Mouse (Mus musculus) layer of hippocampus, adult 8-10 months (tissue): ENCODE measurements around the gene Olfr765. TPM values are rescaled to one million over a fixed set of nuclear protein-coding genes. Genes with fewer than 3 reads are reported as not detected.
"Not testable (repeated sequence)": the region's sequence is repeated elsewhere in the genome, so short reads cannot be mapped to it uniquely, and the experiment has no call there.

Source experiments
- DNase-seq, 2 experiments: peaks; one replicate each; pipeline ENCODE4 v3.0.0; 2022; ENCODE audit warnings: low spot score in 2 of 2
- total RNA-seq, 4 experiments: library from RNA; stranded (reverse); gene quantifications; 2 replicates each; pipeline ENCODE4 v1.2.4; 2022

Gene Olfr765
- total RNA-seq, result not detected

DNA sequence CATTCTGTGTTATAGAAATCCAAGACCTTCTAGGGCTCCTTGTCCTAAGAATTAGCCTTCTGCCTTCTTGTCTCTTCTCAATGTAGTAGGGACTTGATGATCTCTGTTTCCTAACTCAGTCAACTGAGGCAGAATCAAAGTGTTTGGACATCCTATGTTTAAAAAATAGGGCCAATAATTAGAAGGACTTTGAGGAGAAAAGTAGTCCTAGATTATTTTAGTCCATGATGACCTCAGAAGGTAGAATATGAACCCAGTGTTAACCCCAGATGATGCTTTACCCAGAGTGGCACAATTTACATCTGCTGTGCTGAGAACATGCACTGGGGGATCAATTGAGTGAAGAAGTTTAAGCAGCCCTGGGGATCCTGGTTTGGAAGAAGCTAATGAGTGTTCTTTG, at the start of gene Olfr765:
Gene Olfr765 (minus strand): TSS at position 101 of the 400 bp plus-strand sequence.
- not testable (repeated sequence) for DNase-seq

- no peak for DNase-seq
Measured at GRCm38 (mm10) chr10:129099275-129099674, 49.5 kb upstream of the Olfr765 start, which contains the start of gene Olfr768. TSS of gene Olfr768 (minus strand) at chr10:129099375.

- not testable (repeated sequence) for DNase-seq
Measured at GRCm38 (mm10) chr10:129082810-129083209, 33.0 kb upstream of the Olfr765 start, which contains the start of gene Olfr767. TSS of gene Olfr767 (minus strand) at chr10:129082910.

DNA sequence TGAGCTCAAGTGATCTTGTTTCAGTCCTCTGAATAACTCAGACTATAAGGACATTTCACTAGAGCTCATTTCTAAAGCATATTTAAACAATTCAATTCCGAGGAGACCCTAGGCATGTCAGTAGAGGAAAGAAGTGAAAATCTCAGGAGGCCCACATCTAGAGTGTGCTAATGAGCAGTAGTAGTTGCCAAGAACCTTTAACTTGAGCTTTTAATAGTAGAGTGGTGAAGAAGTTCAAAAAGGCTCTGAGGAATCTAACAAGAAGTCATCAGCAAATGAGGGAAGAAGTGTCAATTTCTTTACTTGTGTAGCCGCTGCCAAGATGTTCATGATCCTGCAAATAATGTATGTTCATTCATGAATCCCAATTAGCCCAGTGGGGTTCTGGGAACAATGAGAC, 19.1 kb upstream of the Olfr765 start, which contains the start of gene Olfr766-ps1:
Gene Olfr766-ps1 (minus strand): TSS at position 101 of the 400 bp plus-strand sequence.
- no peak for DNase-seq

DNA sequence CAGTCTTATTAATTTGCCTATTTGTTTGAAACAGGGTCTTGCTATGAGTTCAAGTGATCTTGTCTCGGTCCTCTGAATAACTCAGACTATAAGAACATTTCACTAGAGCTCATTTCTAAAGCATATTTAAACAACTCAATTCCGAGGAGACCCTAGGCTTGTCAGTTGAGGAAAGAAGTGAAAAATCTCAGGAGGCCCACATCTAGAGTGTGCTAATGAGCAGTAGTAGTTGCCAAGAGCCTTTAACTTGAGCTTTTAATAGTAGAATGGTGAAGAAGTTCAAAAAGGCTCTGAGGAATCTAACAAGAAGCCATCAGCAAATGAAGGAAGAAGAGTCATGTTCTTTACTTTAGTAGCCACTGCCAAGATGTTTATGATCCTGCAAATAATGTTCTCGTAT, 10.0 kb downstream of the Olfr765 start, which contains the start of gene Olfr764-ps1:
Gene Olfr764-ps1 (minus strand): TSS at position 101 of the 400 bp plus-strand sequence.
- no peak for DNase-seq

DNA sequence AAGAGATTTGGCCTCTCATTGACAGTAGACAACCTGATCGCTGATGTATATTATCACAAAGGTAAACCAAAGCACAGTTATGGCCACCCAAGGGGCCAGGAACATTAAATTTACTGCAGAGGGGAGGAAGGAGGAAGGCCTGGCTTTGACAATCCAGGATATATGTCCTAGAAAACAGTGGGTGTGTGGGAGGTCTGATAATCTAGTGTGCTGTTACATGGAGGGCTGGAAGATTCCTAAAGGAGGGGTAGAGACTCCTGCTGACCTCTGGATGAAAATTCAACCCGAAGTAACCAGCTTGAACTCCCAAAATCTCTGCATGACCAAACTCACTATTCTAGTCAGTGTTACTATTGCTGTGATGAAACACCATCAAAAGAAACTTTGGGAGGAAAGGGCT, 21.5 kb downstream of the Olfr765 start:
- no peak for DNase-seq

DNA sequence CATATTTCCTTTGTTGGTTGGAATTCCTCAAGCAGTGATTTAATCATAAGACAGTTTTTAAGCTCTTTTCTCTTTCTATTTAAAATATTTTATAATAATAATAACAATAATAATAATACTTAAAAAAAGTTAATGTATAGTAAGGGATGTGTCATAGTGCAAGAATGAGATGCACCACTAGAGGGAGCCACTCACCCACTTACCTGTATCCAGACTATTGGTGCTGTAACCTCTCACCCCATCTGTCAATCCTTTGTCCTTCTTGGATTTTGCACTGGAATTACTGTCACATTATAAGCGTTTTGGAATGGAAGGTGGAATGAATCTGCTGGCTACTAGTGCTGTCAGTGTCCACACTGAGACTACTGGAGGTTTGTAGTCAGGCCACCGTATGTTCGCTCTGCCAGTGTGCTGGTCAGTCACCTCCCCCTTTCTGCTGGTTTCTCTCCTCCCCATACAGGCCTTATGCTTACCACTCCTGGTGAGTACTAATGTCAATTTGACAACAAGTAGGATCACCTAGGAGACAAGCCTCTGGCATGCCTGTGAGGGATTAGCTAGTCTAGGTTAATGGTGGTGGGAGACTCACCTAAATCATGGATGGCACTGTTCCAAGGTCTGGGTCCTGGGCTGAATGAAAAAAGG, 23.7 kb downstream of the Olfr765 start:
- peak in 1 of 2 experiments; percentile 34 for DNase-seq

DNA sequence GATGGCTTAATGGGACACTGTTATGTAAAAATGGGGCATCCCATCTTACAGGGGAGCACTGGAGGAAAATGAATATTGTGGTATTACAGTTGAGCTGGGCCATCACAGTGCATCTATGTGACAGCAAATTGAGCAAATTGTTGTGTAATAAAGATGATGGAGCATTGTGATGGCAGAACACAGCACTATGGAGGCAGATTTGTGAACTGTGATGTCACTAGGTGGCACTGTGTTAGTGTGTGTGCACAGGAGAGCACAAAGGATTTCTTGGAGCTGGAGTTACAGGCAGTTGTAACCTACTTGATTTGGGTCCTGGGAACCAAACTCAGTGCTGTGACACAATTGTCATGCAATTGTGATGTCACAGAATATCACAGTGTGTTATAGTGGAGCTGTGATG, 26.5 kb downstream of the Olfr765 start:
- no peak for DNase-seq

- no peak for DNase-seq
Measured at GRCm38 (mm10) chr10:129014477-129014876, 35.3 kb downstream of the Olfr765 start.

GRCm38 (mm10) chr10:129011511-129011910, 38.3 kb downstream of the Olfr765 start:
- DNase-seq, result not testable (repeated sequence)

GRCm38 (mm10) chr10:129010288-129010841, 39.4 kb downstream of the Olfr765 start, which contains the start of gene Olfr763:
TSS of gene Olfr763 (plus strand) at chr10:129010791.
- DNase-seq, result no peak

DNA sequence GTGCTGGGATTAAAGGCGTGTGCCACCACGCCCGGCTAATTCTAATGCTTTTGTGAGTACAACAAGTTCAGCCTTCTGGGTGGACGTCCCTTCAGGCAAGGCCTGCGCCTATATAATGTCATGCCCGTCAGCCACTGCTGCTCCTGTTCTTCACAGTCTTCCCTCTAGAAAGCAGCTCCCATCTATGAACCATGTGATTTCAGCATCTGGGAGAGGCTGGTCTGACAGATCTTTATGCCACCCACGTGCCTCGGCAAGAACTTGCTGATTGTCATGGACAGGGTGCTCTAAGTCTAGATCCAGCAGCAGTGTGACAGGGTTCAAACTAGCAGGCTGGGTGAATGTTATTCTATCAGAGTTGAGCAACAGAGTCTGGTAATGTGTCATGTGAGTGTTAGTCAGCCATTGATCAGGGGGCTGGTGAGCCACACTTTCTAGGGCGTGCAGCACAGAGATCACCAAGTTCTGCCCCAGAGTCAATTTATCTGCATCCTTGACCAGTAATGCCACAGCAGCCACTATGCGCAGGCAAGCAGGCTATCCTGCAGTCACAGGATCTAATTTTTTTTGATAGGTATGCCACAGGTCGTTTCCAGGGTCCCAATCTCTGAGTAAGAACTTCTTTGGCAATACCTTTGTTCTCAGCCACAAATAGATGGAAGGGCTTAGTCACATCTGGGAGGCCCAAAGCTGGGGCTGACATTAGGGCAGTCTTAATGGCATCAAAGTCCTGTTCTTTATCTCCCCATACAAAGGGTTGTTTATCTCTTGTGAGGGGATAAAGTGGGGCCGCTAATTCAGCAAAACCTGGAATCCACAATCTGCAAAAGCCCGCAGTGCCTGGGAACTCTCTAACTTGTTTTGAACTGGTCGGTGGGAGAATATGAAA, 45.5 kb downstream of the Olfr765 start:
- no peak for DNase-seq

DNA sequence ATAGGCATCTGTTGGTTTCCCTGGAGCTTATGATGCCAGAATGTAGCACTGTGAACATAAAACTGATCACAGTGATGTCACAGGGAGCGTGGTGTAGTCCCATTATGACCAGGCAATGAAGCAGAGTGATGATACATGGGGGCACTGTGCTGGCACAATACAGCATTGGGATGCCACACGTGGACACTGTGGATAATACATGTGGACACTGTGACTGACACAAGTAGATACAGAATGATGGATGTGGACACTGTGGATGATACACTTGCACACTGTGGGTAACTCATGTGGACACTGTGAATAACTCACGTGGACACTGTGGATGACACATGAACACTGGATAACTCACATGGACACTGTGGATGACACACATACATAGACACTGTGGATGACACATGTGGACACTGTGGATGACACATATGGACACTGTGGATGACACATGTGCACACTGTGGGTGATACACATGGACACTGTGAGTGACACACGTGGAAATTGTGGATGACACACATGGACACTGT, 53.2 kb downstream of the Olfr765 start:
- no peak for DNase-seq

DNA sequence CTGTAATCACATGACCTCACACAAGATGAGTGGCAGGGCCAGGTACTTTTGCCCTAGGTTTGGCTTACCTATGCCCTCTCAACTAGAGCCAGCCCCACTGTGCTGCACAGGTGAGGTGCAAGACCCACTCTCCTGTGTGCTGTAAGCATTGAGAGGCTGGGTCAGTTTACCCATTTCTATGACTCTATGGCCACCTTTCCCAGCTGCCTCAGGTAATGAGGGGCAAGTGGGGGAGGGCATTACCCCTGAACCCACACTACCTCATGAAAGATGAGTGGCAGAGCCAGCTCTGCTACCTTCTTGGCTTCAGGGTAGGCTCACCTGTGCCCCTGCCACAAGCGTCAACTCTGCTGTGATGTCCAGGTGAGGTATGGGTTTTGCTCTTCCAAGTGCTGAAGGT, 54.0 kb downstream of the Olfr765 start:
- DNase-seq, result no peak

Other genes starting within 250 kb of the Olfr765 start
- gene Dnajc14, start 245.9 kb downstream of the Olfr765 start, total RNA-seq, result 10 to 100 TPM; 60.8 to 71.5 (median 65.6) TPM
- gene Tmem198b, start 245.6 kb downstream of the Olfr765 start, total RNA-seq, result 10 to 100 TPM in 3 of 4 experiments, 1 to 10 TPM in 1; 9.5 to 13.9 (median 11.6) TPM
- 10 to 100 TPM; 32.7 to 41.2 (median 35.1) TPM for gene Sarnp, start 232.7 kb downstream of the Olfr765 start, total RNA-seq
- gene Ormdl2, start 228.4 kb downstream of the Olfr765 start, total RNA-seq, result 10 to 100 TPM in 1 of 4 experiments, 1 to 10 TPM in 3; 8.9 to 10.5 (median 9.6) TPM
- gene Gdf11, start 158.3 kb downstream of the Olfr765 start, total RNA-seq, result 10 to 100 TPM; 19.9 to 22.7 (median 22.3) TPM
- 100 to 1,000 TPM in 2 of 4 experiments, 10 to 100 TPM in 2; 76.9 to 199 (median 126) TPM for gene Cd63, start 149.0 kb downstream of the Olfr765 start, total RNA-seq
- 1 to 10 TPM; 4.5 to 7.8 (median 7.2) TPM for gene Rdh5, start 127.1 kb downstream of the Olfr765 start, total RNA-seq
- 100 to 1,000 TPM in 2 of 4 experiments, 10 to 100 TPM in 2; 69.0 to 104 (median 90.6) TPM for gene Bloc1s1, start 126.0 kb downstream of the Olfr765 start, total RNA-seq
- 10 to 100 TPM; 29.5 to 35.4 (median 31.6) TPM for gene Itga7, start 116.2 kb downstream of the Olfr765 start, total RNA-seq
- gene Mettl7b, start 89.0 kb downstream of the Olfr765 start, total RNA-seq, result not detected
- gene Olfr9, start 60.6 kb downstream of the Olfr765 start, total RNA-seq, result not detected
- not detected for gene Olfr763, start 39.2 kb downstream of the Olfr765 start, total RNA-seq
- not detected for gene Olfr764-ps1, start 10.1 kb downstream of the Olfr765 start, total RNA-seq
- gene Olfr766-ps1, start 19.0 kb upstream of the Olfr765 start, total RNA-seq, result not detected
- under 1 TPM in 1 of 4 experiments, not detected in 3; 0.11 TPM for gene Olfr767, start 32.9 kb upstream of the Olfr765 start, total RNA-seq
- gene Olfr768, start 49.4 kb upstream of the Olfr765 start, total RNA-seq, result not detected
- not detected for gene Olfr769, start 67.9 kb upstream of the Olfr765 start, total RNA-seq
- gene Olfr770, start 89.0 kb upstream of the Olfr765 start, total RNA-seq, result not detected
- not detected for gene Olfr771, start 114.8 kb upstream of the Olfr765 start, total RNA-seq
- not detected for gene Olfr772, start 127.9 kb upstream of the Olfr765 start, total RNA-seq
- gene Olfr773, start 137.4 kb upstream of the Olfr765 start, total RNA-seq, result not detected
- not detected for gene Olfr774, start 186.2 kb upstream of the Olfr765 start, total RNA-seq
- under 1 TPM in 1 of 4 experiments, not detected in 3; 0.12 TPM for gene Olfr775, start 198.4 kb upstream of the Olfr765 start, total RNA-seq
- gene Olfr776, start 209.1 kb upstream of the Olfr765 start, total RNA-seq, result not detected
- not detected for gene Olfr777, start 221.5 kb upstream of the Olfr765 start, total RNA-seq